Mouse (Mus musculus): ENCODE data around the gene Tnrc6b. TPM values are rescaled to one million over a fixed set of nuclear protein-coding genes. Genes with fewer than 3 reads are reported as not detected.

The Tnrc6b gene
- polyA plus RNA-seq, 1 experiment = 13.3 TPM

DNA sequence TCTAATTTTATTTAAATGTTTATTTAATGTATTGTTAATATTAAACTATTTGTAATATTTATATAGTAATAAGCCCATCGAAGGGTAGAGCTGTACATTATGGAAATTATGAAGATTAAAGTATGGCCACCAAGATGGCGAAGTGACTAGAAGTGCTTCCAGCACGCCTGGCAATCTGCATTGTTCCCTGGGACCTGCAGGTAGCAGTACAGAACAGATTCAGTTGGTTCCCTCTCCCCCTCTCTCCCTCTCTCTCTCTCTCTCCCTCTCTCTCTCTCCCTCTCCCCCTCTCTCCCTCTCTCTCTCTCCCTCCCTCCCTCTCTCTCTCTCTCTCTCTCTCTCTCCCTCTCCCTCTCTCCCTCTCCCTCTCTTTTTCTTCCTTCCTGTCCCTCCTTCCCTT is 199.1 kb downstream of the Tnrc6b start:
- Histone ChIP-seq H3K27me3 (ENCODE audit: control insufficient read depth, insufficient read depth, low read length) (no peaks in the 10 kb centered on the region), H3K4me3 (ENCODE audit: low read depth, low read length) (no peak overlapping the region), H3K4me1 (ENCODE audit: control insufficient read depth, insufficient read depth, insufficient read length, low read length) (peaks cover 6% of the 10 kb centered on the region; the same call in 1 of the 2 replicates), H3K36me3 (ENCODE audit: control insufficient read depth, insufficient read depth, low read length) (peaks cover 40% of the 10 kb centered on the region), H3K27ac (ENCODE audit: insufficient read depth, low read depth, low read length) (no peak overlapping the region)
- WGBS = 89% methylated on average over 3 of the region's 3 CpGs
- TF ChIP-seq CTCF (IDR thresholded peaks at IDR 0.05; ENCODE audit: extremely low read depth, insufficient read length, insufficient replicate concordance, low read depth, low read length) = no peak
- no peak for TF ChIP-seq POLR2A (IDR thresholded peaks at IDR 0.05; ENCODE audit: low read depth, low read length)

DNA sequence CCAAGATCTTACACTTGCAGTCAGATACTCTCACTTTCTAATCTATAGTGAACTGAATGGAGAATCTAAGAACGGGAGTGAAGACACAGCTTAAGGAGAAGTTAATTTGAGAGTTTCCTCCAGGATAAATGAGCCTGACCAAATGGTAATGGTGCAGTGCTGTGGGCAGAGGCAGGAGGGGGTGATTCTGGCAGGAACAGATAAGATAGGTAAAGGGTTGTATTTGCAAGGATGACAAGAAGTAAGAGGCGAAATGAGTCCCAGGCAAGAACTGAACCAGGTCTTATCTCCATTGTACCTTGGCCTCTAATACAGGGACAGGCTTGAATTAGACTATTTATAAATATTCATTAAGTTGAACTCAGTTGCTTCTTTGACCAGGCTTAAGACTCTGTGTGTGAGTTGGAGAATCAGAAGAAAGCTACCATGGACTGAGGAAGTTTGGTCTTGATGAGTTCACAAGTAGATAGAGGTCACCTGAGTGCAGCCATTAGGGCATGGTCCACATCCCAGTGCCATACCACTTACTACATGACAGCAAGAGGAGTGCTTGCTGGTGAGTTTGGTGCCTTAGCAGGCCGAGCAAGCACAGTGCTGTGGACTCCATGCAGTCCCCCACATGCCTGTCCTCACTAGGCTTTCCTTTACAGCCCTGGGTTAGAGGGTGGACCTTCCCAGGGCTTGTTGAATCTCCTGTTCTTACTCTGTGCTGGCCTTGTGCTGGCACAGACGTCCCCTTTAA is 199.8 kb downstream of the Tnrc6b start:
- WGBS = 68% methylated on average over 4 of the region's 4 CpGs
- peaks cover 38% of the 10 kb centered on the region for H3K36me3 ChIP-seq (ENCODE audit: control insufficient read depth, insufficient read depth, low read length)
- TF ChIP-seq CTCF (IDR thresholded peaks at IDR 0.05; ENCODE audit: extremely low read depth, insufficient read length, insufficient replicate concordance, low read depth, low read length) = no peak
- TF ChIP-seq POLR2A (IDR thresholded peaks at IDR 0.05; ENCODE audit: low read depth, low read length) = no peak
- peak overlapping the region; percentile 60; the same call in 1 of the 2 replicates for H3K27ac ChIP-seq (ENCODE audit: insufficient read depth, low read depth, low read length)
- H3K4me1 ChIP-seq (ENCODE audit: control insufficient read depth, insufficient read depth, insufficient read length, low read length) = peaks cover 6% of the 10 kb centered on the region; the same call in 1 of the 2 replicates
- no peak overlapping the region for H3K4me3 ChIP-seq (ENCODE audit: low read depth, low read length)
- H3K27me3 ChIP-seq (ENCODE audit: control insufficient read depth, insufficient read depth, low read length) = no peaks in the 10 kb centered on the region

GRCm38 (mm10) chr15:80912175-80912574 is 201.1 kb downstream of the Tnrc6b start:
- no peak overlapping the region for H3K4me3 ChIP-seq (ENCODE audit: low read depth, low read length)
- WGBS = 76% methylated on average over 3 of the region's 3 CpGs
- no peak overlapping the region for H3K27ac ChIP-seq (ENCODE audit: insufficient read depth, low read depth, low read length)
- peaks cover 6% of the 10 kb centered on the region; the same call in 1 of the 2 replicates for H3K4me1 ChIP-seq (ENCODE audit: control insufficient read depth, insufficient read depth, insufficient read length, low read length)
- H3K36me3 ChIP-seq (ENCODE audit: control insufficient read depth, insufficient read depth, low read length) = peaks cover 41% of the 10 kb centered on the region
- H3K27me3 ChIP-seq (ENCODE audit: control insufficient read depth, insufficient read depth, low read length) = no peaks in the 10 kb centered on the region
- TF ChIP-seq CTCF (IDR thresholded peaks at IDR 0.05; ENCODE audit: extremely low read depth, insufficient read length, insufficient replicate concordance, low read depth, low read length) (no peak), POLR2A (IDR thresholded peaks at IDR 0.05; ENCODE audit: low read depth, low read length) (no peak)

GRCm38 (mm10) chr15:80913803-80914202 is 202.7 kb downstream of the Tnrc6b start:
- 88% methylated on average over 1 of the region's 1 CpGs for WGBS

GRCm38 (mm10) chr15:80915850-80916249 is 204.7 kb downstream of the Tnrc6b start:
- no peaks in the 10 kb centered on the region for H3K27me3 ChIP-seq (ENCODE audit: control insufficient read depth, insufficient read depth, low read length)
- H3K4me3 ChIP-seq (ENCODE audit: low read depth, low read length) = no peak overlapping the region
- H3K4me1 ChIP-seq (ENCODE audit: control insufficient read depth, insufficient read depth, insufficient read length, low read length) = peaks cover 6% of the 10 kb centered on the region; the same call in 1 of the 2 replicates
- 88% methylated on average over 2 of the region's 2 CpGs for WGBS
- TF ChIP-seq CTCF (IDR thresholded peaks at IDR 0.05; ENCODE audit: extremely low read depth, insufficient read length, insufficient replicate concordance, low read depth, low read length) = no peak
- TF ChIP-seq POLR2A (IDR thresholded peaks at IDR 0.05; ENCODE audit: low read depth, low read length) = no peak
- H3K27ac ChIP-seq (ENCODE audit: insufficient read depth, low read depth, low read length) = no peak overlapping the region
- H3K36me3 ChIP-seq (ENCODE audit: control insufficient read depth, insufficient read depth, low read length) = peaks cover 54% of the 10 kb centered on the region

More at GRCm38 (mm10) chr15:80913803-80914202, 202.7 kb downstream of the Tnrc6b start:
- TF ChIP-seq POLR2A (IDR thresholded peaks at IDR 0.05; ENCODE audit: low read depth, low read length) (no peak), CTCF (IDR thresholded peaks at IDR 0.05; ENCODE audit: extremely low read depth, insufficient read length, insufficient replicate concordance, low read depth, low read length) (no peak)
- Histone ChIP-seq H3K4me3 (ENCODE audit: low read depth, low read length) (no peak overlapping the region), H3K36me3 (ENCODE audit: control insufficient read depth, insufficient read depth, low read length) (peaks cover 45% of the 10 kb centered on the region), H3K27ac (ENCODE audit: insufficient read depth, low read depth, low read length) (no peak overlapping the region), H3K27me3 (ENCODE audit: control insufficient read depth, insufficient read depth, low read length) (no peaks in the 10 kb centered on the region), H3K4me1 (ENCODE audit: control insufficient read depth, insufficient read depth, insufficient read length, low read length) (peaks cover 6% of the 10 kb centered on the region; the same call in 1 of the 2 replicates)

- H3K36me3 ChIP-seq (ENCODE audit: control insufficient read depth, insufficient read depth, low read length) = peaks cover 58% of the 10 kb centered on the region
- no peak overlapping the region for H3K4me3 ChIP-seq (ENCODE audit: low read depth, low read length)
- H3K27me3 ChIP-seq (ENCODE audit: control insufficient read depth, insufficient read depth, low read length) = no peaks in the 10 kb centered on the region
- TF ChIP-seq CTCF (IDR thresholded peaks at IDR 0.05; ENCODE audit: extremely low read depth, insufficient read length, insufficient replicate concordance, low read depth, low read length) (no peak), POLR2A (IDR thresholded peaks at IDR 0.05; ENCODE audit: low read depth, low read length) (no peak)
- H3K27ac ChIP-seq (ENCODE audit: insufficient read depth, low read depth, low read length) = no peak overlapping the region
- H3K4me1 ChIP-seq (ENCODE audit: control insufficient read depth, insufficient read depth, insufficient read length, low read length) = peaks cover 2% of the 10 kb centered on the region; the same call in 1 of the 2 replicates
- WGBS = 81% methylated on average over 7 of the region's 7 CpGs
These were observed 205.5 kb downstream of the Tnrc6b start for GRCm38 (mm10) chr15:80916621-80917020.

- Histone ChIP-seq H3K4me1 (ENCODE audit: control insufficient read depth, insufficient read depth, insufficient read length, low read length) (no peaks in the 10 kb centered on the region), H3K27ac (ENCODE audit: insufficient read depth, low read depth, low read length) (no peak overlapping the region), H3K4me3 (ENCODE audit: low read depth, low read length) (no peak overlapping the region), H3K36me3 (ENCODE audit: control insufficient read depth, insufficient read depth, low read length) (peaks cover 60% of the 10 kb centered on the region), H3K27me3 (ENCODE audit: control insufficient read depth, insufficient read depth, low read length) (no peaks in the 10 kb centered on the region)
- no peak for TF ChIP-seq POLR2A (IDR thresholded peaks at IDR 0.05; ENCODE audit: low read depth, low read length)
- TF ChIP-seq CTCF (IDR thresholded peaks at IDR 0.05; ENCODE audit: extremely low read depth, insufficient read length, insufficient replicate concordance, low read depth, low read length) = no peak
- 99% methylated on average over 3 of the region's 3 CpGs for WGBS
These were observed 209.2 kb downstream of the Tnrc6b start for GRCm38 (mm10) chr15:80920346-80920745.
